Mouse (Mus musculus) CH12.LX (cell line): Measurements from ENCODE around the gene App. TPM values are rescaled to one million over a fixed set of nuclear protein-coding genes. Genes with fewer than 3 reads are reported as not detected.

Source experiments
- DNase-seq: peaks from one replicate; pipeline ENCODE4 v3.0.0-alpha.2; 2013; ENCODE audit errors: extremely low read depth
- H3K27ac ChIP-seq: 2 replicates; pipeline ENCODE4 v1.5.1; 2012; ENCODE audit warnings: low read depth, mild to moderate bottlenecking, control low read depth, moderate library complexity; ENCODE audit not compliant: insufficient read depth
- H3K27me3 ChIP-seq: replicated peaks from 2 replicates; pipeline ENCODE3; 2012; ENCODE audit warnings: inconsistent platforms
- H3K36me3 ChIP-seq, 2 experiments: replicated peaks in 1 of 2; 2 replicates each; pipeline versions ENCODE3 to v1.6.1; 2012; ENCODE audit warnings: inconsistent platforms in 1 of 2, low read length in 1 of 2, mild to moderate bottlenecking in 1 of 2, mixed read lengths in 1 of 2, moderate library complexity in 1 of 2; ENCODE audit not compliant: control insufficient read depth in 1 of 2, insufficient read depth in 1 of 2
- H3K4me1 ChIP-seq, 2 experiments: 2 replicates each; pipeline ENCODE4 v1.6.1; 2012; ENCODE audit warnings: inconsistent platforms in 1 of 2, moderate library complexity in 1 of 2; ENCODE audit not compliant: insufficient read depth in 2 of 2, control insufficient read depth in 1 of 2
- H3K4me2 ChIP-seq: 2 replicates; pipeline ENCODE4 v1.6.1; 2012; ENCODE audit warnings: low read depth, mild to moderate bottlenecking, control low read depth; ENCODE audit not compliant: poor library complexity, insufficient read depth, severe bottlenecking
- H3K4me3 ChIP-seq, 3 experiments: fragments of 150-350 bp in 1 of 3; sonication (generic) in 1 of 3; replicated peaks in 1 of 3; 2 replicates each; pipeline versions ENCODE3 to v1.5.1; 2011 to 2012; ENCODE audit warnings: low read depth in 2 of 3, low read length in 2 of 3, mild to moderate bottlenecking in 2 of 3, moderate library complexity in 2 of 3, control low read depth in 1 of 3, improper control_type of control experiment in 1 of 3, inconsistent platforms in 1 of 3, mixed read lengths in 1 of 3; ENCODE audit not compliant: poor library complexity in 1 of 3
- H3K79me2 ChIP-seq: replicated peaks from 2 replicates; pipeline ENCODE4 v1.6.1; 2012; ENCODE audit warnings: mild to moderate bottlenecking, moderate library complexity; ENCODE audit not compliant: control insufficient read depth, poor library complexity, insufficient read depth, severe bottlenecking; ENCODE audit errors: extremely low read depth
- H3K9ac ChIP-seq: 2 replicates; pipeline ENCODE4 v1.6.1; 2012; ENCODE audit warnings: low read depth, mild to moderate bottlenecking, control low read depth, moderate library complexity; ENCODE audit not compliant: insufficient read depth
- H3K9me3 ChIP-seq: replicated peaks from 2 replicates; pipeline ENCODE3; 2012; ENCODE audit warnings: low read length, inconsistent platforms, mixed read lengths
- BHLHE40 ChIP-seq: IDR thresholded peaks from 2 replicates; pipeline ENCODE4 v1.6.1; 2011; ENCODE audit warnings: mild to moderate bottlenecking, low read depth, low read length, improper control_type of control experiment
- CHD2 ChIP-seq: IDR thresholded peaks from 2 replicates; pipeline ENCODE4 v1.6.1; 2011; ENCODE audit warnings: low read length, improper control_type of control experiment
- E2F4 ChIP-seq: IDR thresholded peaks from 2 replicates; pipeline ENCODE4 v1.6.1; 2011; ENCODE audit warnings: low read depth, low read length, improper control_type of control experiment; ENCODE audit not compliant: insufficient replicate concordance
- ETS1 ChIP-seq: conservative IDR thresholded peaks from 2 replicates; pipeline ENCODE4 v1.6.1; 2012; ENCODE audit warnings: low read depth, mild to moderate bottlenecking, inconsistent platforms, low read length, improper control_type of control experiment, moderate library complexity
- JUN ChIP-seq: IDR thresholded peaks from 2 replicates; pipeline ENCODE4 v1.6.1; 2011; ENCODE audit warnings: low read depth, mild to moderate bottlenecking, low read length, improper control_type of control experiment, moderate library complexity; ENCODE audit not compliant: insufficient read depth
- JUND ChIP-seq: conservative IDR thresholded peaks from 2 replicates; pipeline ENCODE4 v1.6.1; 2011; ENCODE audit warnings: low read depth, low read length, improper control_type of control experiment
- MAX ChIP-seq: IDR thresholded peaks from 2 replicates; pipeline ENCODE4 v1.6.1; 2011; ENCODE audit warnings: low read length, improper control_type of control experiment
- MAZ ChIP-seq: IDR thresholded peaks from 2 replicates; pipeline ENCODE4 v1.6.1; 2012; ENCODE audit warnings: low read depth, mild to moderate bottlenecking, inconsistent platforms, low read length, improper control_type of control experiment, moderate library complexity
- MXI1 ChIP-seq: IDR thresholded peaks from 2 replicates; pipeline ENCODE4 v1.6.1; 2011; ENCODE audit warnings: mild to moderate bottlenecking, low read depth, low read length, improper control_type of control experiment
- MYC ChIP-seq: IDR thresholded peaks from 2 replicates; pipeline ENCODE4 v1.6.1; 2011; ENCODE audit warnings: low read depth, mild to moderate bottlenecking, improper control_type of control experiment, low read length
- NRF1 ChIP-seq: IDR thresholded peaks from 2 replicates; pipeline ENCODE4 v1.6.1; 2014; ENCODE audit warnings: low read depth, mild to moderate bottlenecking, inconsistent platforms, low read length, improper control_type of control experiment, moderate library complexity
- PAX5 ChIP-seq: IDR thresholded peaks from 2 replicates; pipeline ENCODE4 v1.6.1; 2012; ENCODE audit warnings: low read length, inconsistent platforms, mixed read lengths
- POLR2A ChIP-seq: IDR thresholded peaks from 2 replicates; pipeline ENCODE4 v1.6.1; 2011; ENCODE audit warnings: low read depth, mild to moderate bottlenecking, improper control_type of control experiment, low read length
- POLR2AphosphoS2 ChIP-seq: IDR thresholded peaks from 2 replicates; pipeline ENCODE4 v1.6.1; 2011; ENCODE audit warnings: low read depth, low read length, improper control_type of control experiment
- RAD21 ChIP-seq: IDR thresholded peaks from 2 replicates; pipeline ENCODE4 v1.6.1; 2011; ENCODE audit warnings: low read depth, mild to moderate bottlenecking, low read length, improper control_type of control experiment, moderate library complexity
- SIN3A ChIP-seq: IDR thresholded peaks from 2 replicates; pipeline ENCODE4 v1.6.1; 2012; ENCODE audit warnings: low read length, improper control_type of control experiment, inconsistent platforms
- TBP ChIP-seq: conservative IDR thresholded peaks from 2 replicates; pipeline ENCODE4 v1.6.1; 2011; ENCODE audit warnings: low read depth, low read length, improper control_type of control experiment
- ZC3H11A ChIP-seq: IDR thresholded peaks from 2 replicates; pipeline ENCODE4 v1.6.1; 2012; ENCODE audit warnings: low read depth, mild to moderate bottlenecking, inconsistent platforms, low read length, improper control_type of control experiment
- ZMIZ1 ChIP-seq: IDR thresholded peaks from 2 replicates; pipeline ENCODE4 v1.6.1; 2012; ENCODE audit warnings: low read depth, mild to moderate bottlenecking, inconsistent platforms, low read length, improper control_type of control experiment
- ZNF384 ChIP-seq: IDR thresholded peaks from 2 replicates; pipeline ENCODE4 v1.6.1; 2012; ENCODE audit warnings: low read depth, low read length, improper control_type of control experiment, inconsistent platforms
- dilution Hi-C: fragments of 300-500 bp; cut with MboI; formaldehyde crosslinking; loops from 2 replicates; pipeline ENCODE4 v1.14.3; 2020; ENCODE audit warnings: low sequenced_read_pairs; ENCODE audit not compliant: extremely low pct_unique_long_range_greater_than_20kb, extremely low pct_ligation_motif_present
- in situ Hi-C: fragments of 300-500 bp; cut with MboI; formaldehyde crosslinking; loops from 3 replicates; pipeline ENCODE4 v1.14.3; 2019; ENCODE audit warnings: low sequenced_read_pairs, low pct_ligation_motif_present, low pct_unique_long_range_greater_than_20kb, mixed read lengths
- polyA plus RNA-seq: library from polyadenylated mRNA; unstranded; fragments of >175 nt; gene quantifications from 2 replicates; pipeline ENCODE4 v1.2.1, GENCODE M21; 2012; ENCODE audit warnings: low read depth; ENCODE audit not compliant: insufficient read length
- total RNA-seq, 2 experiments: library from RNA; depleted of rRNA; stranded (reverse); fragments of 300-350 nt in 1 of 2; fragments of >200 nt in 1 of 2; gene quantifications; 2 replicates each; pipeline ENCODE4 v1.2.3; 2012 to 2014

App gene
- total and polyA plus RNA-seq, 3 experiments = 31.1 to 99.2 (median 84.1) TPM

DNA sequence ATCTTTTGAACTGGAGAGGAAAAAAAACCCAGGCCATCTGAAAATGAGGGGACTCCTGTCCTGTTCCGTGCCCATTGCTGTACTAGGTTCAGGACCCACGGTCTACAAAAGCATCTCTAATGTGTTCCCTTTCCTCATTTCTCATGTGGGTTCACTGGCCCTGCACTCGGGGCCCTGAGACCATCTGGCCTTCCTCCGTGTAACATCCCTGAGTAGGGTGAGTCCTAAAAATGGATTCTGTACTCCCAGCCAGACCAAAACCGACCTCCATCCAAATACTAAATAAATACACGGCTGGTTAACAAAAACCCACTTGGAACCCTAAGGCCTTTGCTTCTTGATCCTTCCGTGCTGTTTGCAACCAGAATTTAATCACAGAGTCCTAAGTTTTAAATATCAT is 7.9 kb downstream of the App start:
- Histone ChIP-seq H3K9ac (no peak overlapping the region), H3K27me3 (no peaks in the 10 kb centered on the region), H3K4me2 (no peak overlapping the region), H3K36me3 (peaks cover 8 to 38% of the 10 kb centered on the region in 2 experiments), H3K4me3 (no peak overlapping the region), H3K79me2 (peaks cover 31% of the 10 kb centered on the region), H3K27ac (no peak overlapping the region)
- in situ Hi-C loops = no loop called here
- TF ChIP-seq ZMIZ1 = no peak
- no peak for TF ChIP-seq ZNF384
- TF ChIP-seq ETS1 = no peak
- no peak for TF ChIP-seq NRF1
- TF ChIP-seq POLR2AphosphoS2 = no peak
- no peak for TF ChIP-seq E2F4
- no peak for TF ChIP-seq MAZ
- no peak for TF ChIP-seq CHD2
- TF ChIP-seq JUN = no peak
- no peak for TF ChIP-seq MYC
- no peak for TF ChIP-seq PAX5
- TF ChIP-seq SIN3A = no peak
- no peak for TF ChIP-seq POLR2A
- TF ChIP-seq RAD21 = no peak
- no peak for TF ChIP-seq TBP
- TF ChIP-seq BHLHE40 = no peak
- TF ChIP-seq ZC3H11A = no peak
- TF ChIP-seq MAX = no peak
- TF ChIP-seq JUND = no peak
- TF ChIP-seq MXI1 = no peak
- TF ChIP-seq, all 38 proteins: peak for 0
- no peak for DNase-seq
- Histone ChIP-seq H3K4me1 (peaks cover 2 to 33% of the 10 kb centered on the region in 2 experiments; a peak in 3 of 4 replicates), H3K9me3 (no peaks in the 10 kb centered on the region)
- dilution Hi-C loops = no loop called here

DNA sequence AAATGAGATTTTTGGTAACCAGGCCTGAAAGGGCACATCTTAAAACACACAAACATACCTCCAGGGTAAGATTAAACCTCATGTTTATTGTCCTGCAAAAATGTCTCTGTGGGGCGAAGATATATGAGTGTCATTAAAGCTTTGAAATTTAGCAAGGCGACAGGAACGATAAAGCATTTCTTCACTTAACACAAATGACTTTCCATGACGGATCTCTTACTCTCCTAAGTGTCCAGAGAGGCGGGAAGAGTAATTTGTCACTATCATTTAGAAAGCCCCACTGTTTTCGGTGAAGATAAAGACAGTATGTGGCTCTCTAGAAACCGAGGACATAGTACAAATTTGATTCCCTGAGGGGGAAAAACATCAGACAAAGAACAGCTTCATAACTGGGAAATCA is 8.4 kb downstream of the App start:
- Histone ChIP-seq H3K9ac (no peak overlapping the region), H3K4me3 (no peak overlapping the region), H3K27me3 (no peaks in the 10 kb centered on the region), H3K9me3 (no peaks in the 10 kb centered on the region), H3K79me2 (peaks cover 29% of the 10 kb centered on the region), H3K36me3 (peaks cover 8 to 38% of the 10 kb centered on the region in 2 experiments), H3K4me2 (no peak overlapping the region), H3K4me1 (peaks cover 2 to 32% of the 10 kb centered on the region in 2 experiments; a peak in 3 of 4 replicates), H3K27ac (no peak overlapping the region)
- DNase-seq = no peak
- in situ Hi-C loops = no loop called here
- dilution Hi-C loops = no loop called here
- TF ChIP-seq MAX (no peak), MXI1 (no peak), MAZ (no peak)
